Mouse (Mus musculus): ENCODE results near the gene Fcor. TPM values are rescaled to one million over a fixed set of nuclear protein-coding genes. Genes with fewer than 3 reads are reported as not detected.

The Fcor gene
- not detected for total RNA-seq (2023)

DNA sequence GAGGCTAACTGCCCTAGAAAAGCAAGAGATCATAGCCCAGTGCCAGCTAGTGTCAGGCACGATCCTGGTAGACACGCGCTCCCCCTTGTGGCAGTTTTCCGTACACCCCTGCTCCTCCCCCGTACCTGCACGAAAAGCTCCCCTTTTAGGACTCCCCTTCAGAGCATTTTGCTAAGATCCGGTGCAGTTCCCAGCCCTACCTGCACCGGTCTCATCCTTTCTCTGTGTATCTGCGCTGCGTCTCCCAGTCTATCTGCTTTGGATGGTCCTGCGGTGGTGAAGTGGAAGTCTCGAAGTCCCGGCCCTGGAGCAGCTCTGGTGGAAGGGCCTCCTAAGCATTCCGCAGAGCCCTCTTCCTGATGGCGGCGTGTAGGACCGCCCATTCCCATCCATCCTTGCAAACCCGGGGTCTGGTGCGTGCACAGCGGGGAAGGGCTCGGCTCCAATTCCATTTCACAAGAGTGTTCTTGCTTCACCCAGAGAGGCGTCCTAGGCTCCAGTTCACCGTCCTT lies at the start of gene Fcor:
Fcor (minus strand) TSS at position 383 of the 512 bp plus-strand sequence.

DNA sequence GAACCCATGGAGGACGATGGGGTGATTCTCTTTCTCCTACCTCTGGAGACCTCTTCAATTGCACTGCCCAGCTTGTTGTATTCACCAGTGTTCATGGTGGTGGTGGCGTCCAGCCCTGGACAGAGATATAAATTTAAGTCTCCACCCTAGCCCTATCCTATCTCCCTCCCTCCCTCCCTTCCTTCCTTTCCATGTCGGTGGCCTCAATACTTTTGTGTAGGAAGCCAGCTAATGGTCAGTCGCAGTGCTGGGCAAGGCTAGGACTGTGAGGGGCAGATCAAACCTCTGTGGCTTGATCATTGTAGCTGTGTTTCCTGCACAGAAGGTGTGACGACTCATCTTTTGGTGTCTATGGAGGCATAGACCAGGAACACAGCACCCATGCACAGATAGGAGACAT lies 48.4 kb upstream of the Fcor start, which contains the start of gene Clec4g:
Clec4g (minus strand) TSS at position 101 of the 400 bp plus-strand sequence.

DNA sequence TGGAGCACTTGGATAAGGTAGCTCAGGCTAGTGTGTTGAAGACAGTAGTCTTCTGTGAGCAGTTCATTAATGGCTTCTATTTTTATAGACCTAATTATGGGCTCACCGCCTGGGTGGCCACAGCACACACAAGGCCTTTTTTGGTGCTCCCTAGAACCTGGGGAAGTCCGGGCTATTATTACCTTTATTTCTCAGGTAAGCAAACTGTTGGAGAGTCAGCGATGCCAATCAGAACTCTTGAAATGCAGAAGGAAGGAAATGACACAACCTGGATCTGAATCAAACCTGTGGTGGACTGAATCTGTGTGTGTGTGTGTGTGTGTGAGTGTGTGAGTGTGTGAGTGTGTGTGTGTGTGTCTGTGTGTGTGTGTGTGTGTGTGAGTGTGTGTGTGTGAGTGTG lies 22.0 kb upstream of the Fcor start, which contains the start of gene Fcer2a:
Fcer2a (minus strand) TSS at position 55 of the 400 bp plus-strand sequence.

DNA sequence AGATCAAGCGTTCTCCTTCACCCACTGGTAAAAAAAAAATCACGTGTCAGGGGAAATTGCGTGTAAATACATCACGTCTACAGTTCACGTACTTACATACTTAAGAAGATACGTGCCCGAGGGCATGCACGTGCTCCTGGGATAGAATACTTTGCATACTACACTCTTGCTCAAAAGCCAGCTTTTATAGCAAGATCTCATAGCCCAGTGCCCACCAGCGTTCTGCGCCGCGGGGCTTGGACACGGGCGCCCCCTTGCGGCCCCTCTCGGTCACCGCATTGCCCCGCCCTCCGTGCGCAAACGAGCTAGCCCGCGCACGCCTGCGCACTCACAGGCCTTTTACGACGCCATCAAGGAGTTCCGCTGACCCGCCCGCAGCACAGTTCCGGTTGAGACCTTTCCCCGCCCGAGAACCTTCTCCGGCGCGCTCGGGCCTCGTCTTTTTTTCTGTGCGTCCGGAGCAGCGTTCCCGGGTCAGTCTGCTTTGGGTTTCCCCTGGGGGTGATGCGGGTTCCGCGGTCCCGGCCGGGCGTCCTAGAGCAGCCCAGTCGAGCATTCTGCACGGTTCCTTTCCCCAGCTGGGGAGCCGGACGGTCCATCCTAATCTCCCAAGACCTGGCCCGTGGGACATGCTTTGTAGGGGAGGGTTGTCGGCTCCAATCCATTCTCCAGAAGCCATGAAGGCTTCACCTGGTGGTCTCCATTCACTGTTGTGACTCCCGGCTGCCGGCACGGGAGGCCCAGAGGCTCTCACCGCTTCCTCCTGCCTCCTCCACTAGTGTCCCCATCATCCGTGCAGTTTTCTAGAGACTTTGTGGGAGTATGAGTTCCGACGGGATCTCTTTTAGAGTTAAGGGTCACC lies 4.2 kb upstream of the Fcor start, which contains the start of gene Trappc5:
Trappc5 (plus strand) TSS at position 169 of the 862 bp plus-strand sequence.

DNA sequence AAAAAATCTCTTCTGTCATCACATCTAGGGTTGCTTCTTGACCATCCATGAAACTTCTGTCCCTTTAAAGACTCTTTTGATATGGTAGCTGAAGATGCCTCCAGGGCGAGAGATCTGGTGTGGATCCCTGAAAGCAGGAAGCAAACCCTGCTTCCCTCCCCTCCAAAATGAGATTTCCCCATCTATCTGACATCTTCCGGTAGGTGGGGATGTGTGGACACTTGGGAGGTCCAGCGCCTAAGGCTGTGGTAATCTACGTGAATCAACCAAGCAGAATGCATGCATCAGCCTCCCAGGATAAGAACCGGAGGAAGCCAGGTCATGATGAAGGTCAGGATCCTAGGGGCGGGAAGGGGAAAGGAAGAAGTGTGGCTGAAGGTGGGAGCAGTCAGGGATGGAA lies 6.7 kb downstream of the Fcor start, which contains the start of gene Mcemp1:
Mcemp1 (plus strand) TSS at position 248 of the 400 bp plus-strand sequence.

DNA sequence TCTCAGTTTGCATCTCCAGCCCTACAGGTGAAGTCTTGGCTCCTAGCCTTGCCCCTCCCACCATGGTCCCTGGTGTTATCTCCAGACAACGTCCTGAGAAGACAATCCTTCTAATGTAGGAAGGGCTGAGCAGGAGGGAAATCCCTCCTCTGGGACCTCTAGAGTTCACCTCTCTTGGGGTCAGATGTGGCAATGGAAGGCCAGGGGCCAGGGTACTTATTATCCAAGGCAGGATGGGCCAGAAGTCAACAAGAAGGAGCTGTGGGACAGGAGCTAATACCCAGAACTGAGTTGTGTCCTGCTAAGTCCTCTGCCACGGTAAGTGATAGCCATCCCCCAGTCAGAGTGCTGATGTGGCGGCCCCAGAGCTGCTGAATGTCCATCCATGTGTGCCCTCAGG lies 16.6 kb downstream of the Fcor start, which contains the start of gene Retn:
Retn (plus strand) TSS at position 245 of the 400 bp plus-strand sequence.

DNA sequence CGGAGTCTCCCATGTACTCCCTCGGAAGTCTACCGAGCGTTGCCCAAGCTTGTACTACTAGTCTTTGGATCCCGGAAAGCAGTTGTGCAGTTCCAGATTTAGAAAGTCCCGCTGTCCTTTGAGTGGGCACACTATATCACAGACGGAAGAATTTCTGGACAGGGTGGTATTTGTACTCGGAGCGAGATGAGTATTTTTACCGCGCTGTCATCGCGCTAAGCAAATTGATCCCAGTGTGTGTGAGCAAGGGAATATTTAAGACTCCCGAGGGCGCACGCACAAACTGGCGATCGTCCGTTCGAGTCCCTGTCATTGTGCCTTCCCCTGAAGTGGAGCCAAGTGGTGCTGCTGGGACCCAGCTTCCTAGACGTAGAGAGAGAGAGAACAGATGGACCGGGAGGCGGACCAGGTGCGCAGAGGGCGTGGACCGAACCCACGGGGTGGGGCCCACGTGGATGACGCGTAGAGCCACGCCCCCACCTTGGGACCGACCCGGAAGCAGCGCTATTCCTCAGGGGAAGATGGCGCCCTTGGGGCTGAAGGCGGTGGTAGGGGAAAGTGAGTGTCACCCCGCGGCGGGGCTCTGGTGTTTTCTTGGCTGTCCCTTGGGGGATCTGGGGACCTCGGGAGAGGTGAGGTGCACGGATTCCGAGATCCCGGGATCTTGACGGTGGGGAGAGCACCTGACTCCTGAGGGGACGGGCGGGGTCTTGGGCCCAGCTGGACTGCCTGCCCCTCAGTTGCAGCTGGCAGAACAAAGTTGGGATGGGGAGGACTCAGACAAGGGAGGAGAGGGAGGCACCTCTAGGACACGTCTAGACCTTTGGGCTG lies 41.3 kb downstream of the Fcor start, which contains the start of gene Stxbp2:
Stxbp2 (plus strand) TSS at position 309 of the 831 bp plus-strand sequence.

DNA sequence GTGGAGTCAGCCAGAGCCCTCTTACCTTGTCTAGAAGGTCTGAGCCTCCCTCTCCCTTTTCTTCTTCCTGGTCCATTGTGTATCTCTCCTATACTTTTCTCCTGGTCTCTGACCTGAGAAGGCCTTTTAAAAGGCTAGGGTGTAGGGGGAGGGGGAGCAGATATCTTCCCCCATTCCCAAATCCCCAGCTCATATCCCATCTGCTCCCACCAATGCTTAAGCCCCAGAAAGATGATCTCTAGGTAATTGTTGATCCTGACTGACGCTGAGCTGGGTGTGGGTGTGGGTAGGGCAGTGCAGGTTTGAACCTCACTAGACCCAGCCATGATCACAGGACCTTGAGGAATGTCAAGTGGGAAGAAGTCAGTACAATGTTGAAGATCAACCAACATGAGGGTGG lies 46.7 kb downstream of the Fcor start, which contains the start of gene Pcp2:
Pcp2 (minus strand) TSS at position 101 of the 400 bp plus-strand sequence.

DNA sequence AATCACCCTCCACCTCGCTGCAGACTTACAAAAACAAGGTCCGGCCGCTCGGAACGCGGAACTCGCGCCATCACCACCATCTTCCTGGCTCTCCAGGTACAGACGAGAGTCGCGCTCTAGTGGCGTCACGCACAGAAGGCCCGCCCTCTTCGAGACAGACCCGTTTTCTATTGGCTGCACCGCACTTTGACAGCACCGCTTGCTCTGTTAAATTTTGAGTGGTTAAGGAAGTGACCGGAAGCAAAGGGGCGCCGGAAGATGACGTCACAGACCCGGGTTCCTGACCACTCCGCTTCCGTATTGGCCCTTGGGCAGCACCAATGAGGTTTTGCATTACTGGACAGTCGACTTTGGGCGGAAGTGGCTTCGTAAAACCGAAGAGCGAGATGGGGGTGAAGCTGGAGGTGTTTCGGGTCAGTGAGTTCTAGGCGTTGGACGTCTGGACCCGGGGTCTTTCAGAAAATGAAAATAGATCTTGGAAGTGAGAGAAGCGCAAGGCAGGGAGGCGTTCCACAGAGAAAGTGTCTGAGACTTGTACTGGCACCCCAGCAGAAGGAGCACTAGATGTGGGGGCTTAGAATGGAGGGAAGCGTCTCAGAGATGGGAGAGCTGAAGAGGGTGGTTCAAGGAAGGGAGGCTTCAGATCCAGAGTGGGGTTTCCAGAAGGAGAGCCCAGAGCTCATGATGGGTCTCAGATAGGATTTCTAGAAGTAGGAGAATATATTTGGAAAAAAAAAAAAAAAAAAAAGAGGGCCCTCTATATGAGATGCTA lies 50.8 kb downstream of the Fcor start, which contains the start of the genes Xab2 and Pet100:
Xab2 (minus strand) TSS at position 118 of the 772 bp plus-strand sequence.
Pet100 (plus strand) TSS at position 350 of the 772 bp plus-strand sequence.

Other genes with a start within 250 kb of the Fcor start
- gene Pex11g, start 204.7 kb downstream of the Fcor start, total RNA-seq (2023): 0.65 TPM
- 5.4 TPM for gene Tex45, start 201.5 kb downstream of the Fcor start, total RNA-seq (2023)
- 6.4 TPM for gene Zfp358, start 179.2 kb downstream of the Fcor start, total RNA-seq (2023)
- 81.8 TPM for gene Mcoln1, start 171.9 kb downstream of the Fcor start, total RNA-seq (2023)
- 52.8 TPM for gene Pnpla6, start 157.0 kb downstream of the Fcor start, total RNA-seq (2023)
- not detected for gene C330021F23Rik, start 104.4 kb downstream of the Fcor start, total RNA-seq (2023)
- not detected for gene Camsap3, start 85.1 kb downstream of the Fcor start, total RNA-seq (2023)
- 91.9 TPM for gene Xab2, start 51.0 kb downstream of the Fcor start, total RNA-seq (2023)
- gene Pet100, start 50.8 kb downstream of the Fcor start, total RNA-seq (2023): 50.7 TPM
- not detected for gene Pcp2, start 46.8 kb downstream of the Fcor start, total RNA-seq (2023)
- 199 TPM for gene Stxbp2, start 41.4 kb downstream of the Fcor start, total RNA-seq (2023)
- not detected for gene Retn, start 16.6 kb downstream of the Fcor start, total RNA-seq (2023)
- gene Mcemp1, start 6.6 kb downstream of the Fcor start, total RNA-seq (2023): 0.53 TPM
- 13.7 TPM for gene Trappc5, start 3.9 kb upstream of the Fcor start, total RNA-seq (2023)
- 15.8 TPM for gene Fcer2a, start 21.8 kb upstream of the Fcor start, total RNA-seq (2023)
- gene Clec4g, start 48.3 kb upstream of the Fcor start, total RNA-seq (2023): not detected
- 0.68 TPM for gene Cd209a, start 76.6 kb upstream of the Fcor start, total RNA-seq (2023)
- gene Cd209e, start 181.9 kb upstream of the Fcor start, total RNA-seq (2023): not detected
- not detected for gene Cd209d, start 206.2 kb upstream of the Fcor start, total RNA-seq (2023)

Data from CD4-positive naive resting alpha-beta T cell, adult 57 days (primary cell).